Mouse (Mus musculus) stomach, postnatal 0 days (tissue): Measurements from ENCODE around the gene Oas1a.
A peak's percentile ranks its signal among the peaks of the same experiment; 100 is the strongest.

Experiments
- CTCF ChIP-seq: IDR thresholded peaks from 2 replicates; pipeline ENCODE4 v1.5.1; 2016; ENCODE audit warnings: antibody characterized with exemption, low read depth, mild to moderate bottlenecking, moderate library complexity
- EP300 ChIP-seq: optimal IDR thresholded peaks from 2 replicates; pipeline ENCODE3; 2016; ENCODE audit warnings: antibody characterized with exemption

DNA sequence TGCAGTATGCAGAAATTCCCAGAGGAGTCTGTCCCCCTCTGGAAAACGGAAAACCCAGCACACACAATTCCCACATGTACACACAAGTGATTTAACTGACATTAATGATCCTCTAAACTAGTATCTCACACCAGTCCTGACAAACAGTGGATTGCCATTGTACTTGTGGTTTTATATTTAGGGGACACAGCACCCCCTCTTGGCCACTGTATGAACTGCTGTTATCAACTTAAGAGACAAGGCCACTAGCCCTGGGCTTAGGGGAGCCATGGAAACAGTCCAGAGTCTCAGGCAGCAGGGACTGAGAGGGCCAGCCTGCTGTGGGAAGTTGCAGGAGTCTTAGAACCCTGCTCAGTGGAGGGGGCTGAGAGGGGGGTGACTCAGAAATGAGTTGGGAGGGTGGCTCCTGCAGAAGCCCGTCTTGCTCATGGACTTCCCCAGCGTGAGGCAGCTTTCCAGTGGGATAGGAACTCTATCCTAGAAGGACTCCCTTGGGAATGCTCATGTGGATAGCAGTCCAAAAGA lies 41.9 kb downstream of the Oas1a start:
- TF ChIP-seq CTCF (peak; percentile 66), EP300 (no peak)
